31 mouse cellular contexts compared by ENCODE assay signal in the genomic region with DNA sequence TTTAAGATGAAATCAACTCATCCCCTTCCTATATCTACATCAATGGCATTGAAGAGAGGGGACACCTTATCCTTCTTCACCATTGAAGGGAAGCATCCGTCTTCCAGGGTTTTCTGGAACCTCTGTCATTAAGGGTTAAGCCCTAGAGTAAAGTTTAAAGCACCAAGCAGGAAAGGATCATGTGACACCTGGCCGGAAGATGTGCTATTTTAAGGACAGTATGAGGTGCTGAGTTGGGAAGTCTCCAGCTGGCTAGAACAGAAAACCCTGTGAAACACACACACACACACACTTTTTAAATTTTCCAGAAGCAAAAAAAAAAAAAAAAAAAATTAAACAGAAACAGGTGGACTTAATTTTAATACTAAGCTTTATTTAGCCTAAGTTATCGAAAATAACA. TPM values are rescaled to one million over a fixed set of nuclear protein-coding genes. Genes with fewer than 3 reads are reported as not detected.
DNase-seq lines count a peak whose midpoint lies in the region; ATAC-seq and TF ChIP-seq lines count a peak whose summit lies in the region.
"Had no signal": no experiment of that assay in that cellular context is flagged by ENCODE, and none has a peak within 500 bp of the region (broad histone marks: within the 10 kb centered on the region; RNA-seq: fewer than 3 reads in every experiment).

No protein-coding gene starts in this region.

- TF ChIP-seq CTCF in gastrocnemius, adult 2 months (IDR thresholded peaks at IDR 0.05) = no peak
- TF ChIP-seq CTCF in heart, postnatal 0 days (IDR thresholded peaks at IDR 0.05; ENCODE audit: low read depth) = no peak
- no peak for TF ChIP-seq CTCF in cerebellum, adult 2 months (IDR thresholded peaks at IDR 0.05; ENCODE audit: borderline replicate concordance, insufficient read depth, low read depth, low read length)

- intact Hi-C loops in gastrocnemius, adult 2 months (cut with DNase I) = no loop called here
- intact Hi-C loops in gastrocnemius, postnatal 36 days (cut with DNase I) = no loop called here

- H3K27ac ChIP-seq in gastrocnemius, adult 2 months = peak overlapping the region; percentile 81
- H3K27ac ChIP-seq in heart, embryonic 10.5 days = no peak overlapping the region
- H3K27ac ChIP-seq in heart, postnatal 0 days (ENCODE audit: low read depth) = no peak overlapping the region
- no peak overlapping the region for H3K27ac ChIP-seq in cerebellum, adult 2 months (ENCODE audit: insufficient read depth, low read length)
- H3K27ac ChIP-seq: embryonic facial prominence, embryonic 12.5 days; forebrain, embryonic 13.5 days; hindbrain, embryonic 14.5 days; kidney, postnatal 0 days; left cerebral cortex, adult 2 months; liver, embryonic 14.5 days; macrophage; neural tube, embryonic 13.5 days had no signal

- DNase-seq in gastrocnemius, adult 2 months = peak; percentile 65
- DNase-seq in gastrocnemius, postnatal 36 days = no peak
- peak; percentile 61 to 63 for DNase-seq in heart, adult 9 months (ENCODE audit: low spot score in 2 of 2)
- no peak for DNase-seq in heart, embryonic 10.5 days (ENCODE audit: low spot score)
- peak; percentile 13 for DNase-seq in 416B (ENCODE audit: low read depth)
- DNase-seq in heart, postnatal 0 days (ENCODE audit: low spot score) = peak; percentile 37
- DNase-seq in adrenal gland, adult (ENCODE audit: inconsistent age in 2 of 2, low spot score in 1 of 2) = no peak
- no peak for DNase-seq in cerebellum, adult 2 months
- DNase-seq: cerebellum, adult 11-12 months; cerebellum, postnatal 14 days; kidney, adult 18-20 months; retina, postnatal 1 day; right cerebral cortex, postnatal 25 days had no signal

- no peak overlapping the region for H3K4me2 ChIP-seq in heart, postnatal 0 days (ENCODE audit: low read depth, low read length)
- H3K4me2 ChIP-seq: embryonic facial prominence, embryonic 12.5 days; forebrain, embryonic 13.5 days; hindbrain, embryonic 14.5 days; neural tube, embryonic 13.5 days had no signal

- H3K4me1 ChIP-seq in heart, embryonic 10.5 days = peaks cover 11% of the 10 kb centered on the region; the same call in 1 of the 2 replicates
- peaks cover 35% of the 10 kb centered on the region for H3K4me1 ChIP-seq in heart, postnatal 0 days (ENCODE audit: control insufficient read depth, insufficient read depth)
- H3K4me1 ChIP-seq in cerebellum, adult 2 months (ENCODE audit: control insufficient read depth, insufficient read depth, low read length) = peaks cover 12% of the 10 kb centered on the region

- TF ChIP-seq POLR2A in cerebellum, adult 2 months (IDR thresholded peaks at IDR 0.05; ENCODE audit: borderline replicate concordance, insufficient read depth, low read length) = no peak

- H3K36me3 ChIP-seq in heart, embryonic 10.5 days = no peaks in the 10 kb centered on the region
- no peaks in the 10 kb centered on the region for H3K36me3 ChIP-seq in heart, postnatal 0 days (replicated peaks; ENCODE audit: control insufficient read depth, insufficient read depth, low read length)
- H3K36me3 ChIP-seq: embryonic facial prominence, embryonic 12.5 days; neural tube, embryonic 13.5 days had no signal

- no peaks in the 10 kb centered on the region for H3K9me3 ChIP-seq in heart, embryonic 10.5 days
- H3K9me3 ChIP-seq in heart, postnatal 0 days (replicated peaks; ENCODE audit: control insufficient read depth, low read length) = no peaks in the 10 kb centered on the region
- H3K9me3 ChIP-seq: embryonic facial prominence, embryonic 12.5 days; forebrain, embryonic 13.5 days; neural tube, embryonic 13.5 days had no signal

- no peak overlapping the region for H3K9ac ChIP-seq in heart, postnatal 0 days (replicated peaks; ENCODE audit: low read depth, low read length)
- H3K9ac ChIP-seq: embryonic facial prominence, embryonic 12.5 days; forebrain, embryonic 13.5 days; hindbrain, embryonic 14.5 days; liver, embryonic 14.5 days; neural tube, embryonic 13.5 days had no signal

- H3K27me3 ChIP-seq in heart, embryonic 10.5 days (ENCODE audit: insufficient read depth, poor library complexity, severe bottlenecking) = no peaks in the 10 kb centered on the region
- H3K27me3 ChIP-seq in heart, postnatal 0 days (ENCODE audit: control insufficient read depth, insufficient read depth, low read length) = no peaks in the 10 kb centered on the region
- H3K27me3 ChIP-seq in cerebellum, adult 2 months (ENCODE audit: control insufficient read depth, insufficient read depth, low read length) = no peaks in the 10 kb centered on the region; the same call in 1 of the 2 replicates
- H3K27me3 ChIP-seq: embryonic facial prominence, embryonic 12.5 days; forebrain, embryonic 13.5 days; neural tube, embryonic 13.5 days had no signal

- H3K4me3 ChIP-seq in gastrocnemius, adult 2 months = peak overlapping the region; percentile 24; the same call in 1 of the 2 replicates
- H3K4me3 ChIP-seq in heart, embryonic 10.5 days = no peak overlapping the region
- H3K4me3 ChIP-seq in heart, postnatal 0 days (ENCODE audit: low read depth, low read length) = no peak overlapping the region
- H3K4me3 ChIP-seq in cerebellum, adult 2 months (replicated peaks; ENCODE audit: insufficient read depth, low read depth, low read length) = no peak overlapping the region
- H3K4me3 ChIP-seq: embryonic facial prominence, embryonic 12.5 days; forebrain, embryonic 13.5 days; left cerebral cortex, adult 2 months; myocyte; neural tube, embryonic 13.5 days had no signal

- ATAC-seq in heart, postnatal 0 days (ENCODE audit: insufficient read depth, low read depth) = peak; percentile 65
- ATAC-seq: forebrain, embryonic 13.5 days; inflammation-experienced regulatory T-cells, adult 6 months; midbrain, embryonic 16.5 days had no signal

- TF ChIP-seq EP300 in heart, postnatal 0 days (IDR thresholded peaks at IDR 0.05; ENCODE audit: low read depth) = no peak

- 48% methylated on average over 3 of the region's 3 CpGs for WGBS in heart, embryonic 10.5 days
- 37% methylated on average over 3 of the region's 3 CpGs for WGBS in heart, postnatal 0 days
- WGBS in cerebellum, adult 2 months = 72% methylated on average over 3 of the region's 3 CpGs

RNA-seq across cellular contexts. Expression of gene Adgrf1, which starts 15.9 kb away (rescaled TPM):
- not detected for total RNA-seq in gastrocnemius, adult 2 months (2021)
- total RNA-seq in gastrocnemius, postnatal 36 days (2021) = not detected
- 0.10 TPM in 1 of 2 replicates, not detected in the other for polyA plus RNA-seq in heart, embryonic 10.5 days (2016; fragmentation: Nextera tagmentation; extraction: Ambion mirVana)
- total RNA-seq in heart, postnatal 0 days (2014; rRNA removed; ENCODE audit: low replicate concordance) = not detected in 2 replicates
- not detected in 2 replicates for polyA plus RNA-seq in heart, postnatal 0 days (2015; fragmentation: Nextera tagmentation; extraction: Ambion mirVana)
- not detected in 2 replicates for polyA plus RNA-seq in cerebellum, adult 2 months (2012; rRNA removed)
- total RNA-seq: adrenal gland, adult 18-20 months; ES-E14; gastrocnemius, adult 8-10 months; heart, postnatal 14 days; left cerebral cortex, adult 2 months; left cerebral cortex, postnatal 36 days had no signal
- polyA plus RNA-seq: embryonic facial prominence, embryonic 12.5 days; forebrain, embryonic 13.5 days; hindbrain, embryonic 14.5 days; inflammation-experienced regulatory T-cells, adult 6 months; lung, embryonic 16.5 days; midbrain, embryonic 16.5 days; myocyte; neural tube, embryonic 13.5 days; stomach, embryonic 14.5 days had no signal

Comparison
In these comparisons a context has a peak if more than half of its experiments do, and no peak if none do; other contexts are left out.
1. DNase-seq: peak in gastrocnemius, adult 2 months (single experiment), heart, adult 9 months (2 of 2), 416B (single experiment) and heart, postnatal 0 days (single experiment); none in gastrocnemius, postnatal 36 days (0 of 2), heart, embryonic 10.5 days (single experiment), adrenal gland, adult (0 of 2) and cerebellum, adult 2 months (0 of 2).